Mouse (Mus musculus): ENCODE results near the gene Tst. TPM values are rescaled to one million over a fixed set of nuclear protein-coding genes. Genes with fewer than 3 reads are reported as not detected.

Gene Tst
- polyA plus RNA-seq, 1 experiment from 2014 or later, result 10.1 TPM

DNA sequence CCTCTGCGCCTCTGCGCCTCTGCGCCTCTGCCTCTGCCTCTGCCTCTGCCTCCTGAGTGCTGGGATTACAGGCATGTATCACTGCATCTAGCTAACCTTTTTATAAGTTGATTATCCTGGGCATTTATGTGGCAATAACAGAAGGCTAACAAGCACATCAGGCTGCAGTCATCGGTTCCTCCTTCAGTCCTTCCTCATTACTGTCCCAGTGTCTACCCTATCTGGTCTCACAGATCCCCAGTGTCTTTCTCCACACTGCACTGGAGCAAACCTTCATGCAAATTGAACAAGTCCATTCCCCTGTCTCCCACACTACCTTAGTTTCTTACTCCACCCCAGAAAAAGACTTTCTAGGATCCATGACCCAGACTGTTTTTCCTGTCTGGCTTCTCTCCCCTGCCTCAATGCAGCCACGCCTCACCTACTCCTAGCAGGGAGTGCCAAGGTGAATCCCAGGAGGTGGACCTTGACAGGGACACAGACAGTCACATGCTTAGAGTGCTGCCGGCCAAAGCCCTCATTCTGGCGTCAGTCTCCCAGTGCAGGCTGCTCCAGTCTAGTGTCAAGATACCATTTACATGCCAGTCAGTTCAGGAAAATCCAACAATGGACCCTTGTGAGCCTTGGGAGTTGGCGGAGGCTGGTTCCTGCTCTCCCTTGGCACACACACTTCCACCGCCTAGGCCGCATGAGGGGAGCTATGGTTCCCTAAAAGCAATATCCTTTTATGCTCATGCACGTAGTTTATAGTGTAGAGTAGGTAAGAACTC lies 22.1 kb downstream of the Tst start:
- Histone ChIP-seq H3K4me3 (no peak overlapping the region), H3K27ac (no peak overlapping the region), H3K4me1 (no peaks in the 10 kb centered on the region), H3K4me2 (replicated peaks) (no peak overlapping the region), H3K9ac (no peak overlapping the region), H3K9me3 (no peaks in the 10 kb centered on the region), H3K27me3 (no peaks in the 10 kb centered on the region), H3K36me3 (no peaks in the 10 kb centered on the region)
- WGBS, result 67% methylated on average over 11 of the region's 11 CpGs
- no peak for ATAC-seq (ENCODE audit: insufficient number of reproducible peaks, insufficient read depth, low FRiP score, low TSS enrichment)

GRCm38 (mm10) chr15:78382115-78382514 lies 23.6 kb downstream of the Tst start:
- Histone ChIP-seq H3K4me2 (replicated peaks) (no peak overlapping the region), H3K4me3 (no peak overlapping the region), H3K27me3 (no peaks in the 10 kb centered on the region), H3K4me1 (no peaks in the 10 kb centered on the region), H3K9me3 (no peaks in the 10 kb centered on the region), H3K9ac (no peak overlapping the region), H3K36me3 (no peaks in the 10 kb centered on the region), H3K27ac (no peak overlapping the region)
- WGBS, result 87% methylated on average over 4 of the region's 4 CpGs
- no peak for ATAC-seq (ENCODE audit: insufficient number of reproducible peaks, insufficient read depth, low FRiP score, low TSS enrichment)

DNA sequence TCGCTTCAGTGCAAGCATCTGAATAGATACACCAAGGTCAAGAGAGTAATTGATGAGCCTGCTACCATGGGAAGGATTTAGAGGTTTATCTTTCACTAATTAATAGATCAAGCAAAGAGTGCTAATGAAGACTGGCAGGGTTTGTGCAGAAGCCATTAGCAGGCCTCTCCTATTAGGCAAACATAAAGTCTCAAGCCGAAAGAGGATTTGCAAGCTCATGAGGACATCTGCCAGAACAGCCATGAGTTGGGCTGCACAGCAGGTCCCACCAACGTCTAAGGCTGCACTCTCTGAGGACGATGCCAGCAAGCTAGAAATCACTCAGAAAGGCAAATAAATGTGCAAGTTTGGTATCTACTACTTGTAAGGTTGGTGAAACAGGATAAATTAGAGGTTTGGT lies 25.0 kb downstream of the Tst start:
- Histone ChIP-seq H3K27me3 (no peaks in the 10 kb centered on the region), H3K4me3 (no peak overlapping the region), H3K36me3 (no peaks in the 10 kb centered on the region), H3K4me1 (no peaks in the 10 kb centered on the region), H3K9me3 (no peaks in the 10 kb centered on the region), H3K4me2 (replicated peaks) (no peak overlapping the region), H3K9ac (no peak overlapping the region), H3K27ac (no peak overlapping the region)
- whole genome bisulfite sequencing, result 75% methylated on average over 4 of the region's 4 CpGs
- no peak for ATAC-seq (ENCODE audit: insufficient number of reproducible peaks, insufficient read depth, low FRiP score, low TSS enrichment)

GRCm38 (mm10) chr15:78380208-78380607 lies 25.5 kb downstream of the Tst start:
- ATAC-seq (ENCODE audit: insufficient number of reproducible peaks, insufficient read depth, low FRiP score, low TSS enrichment), result no peak
- Histone ChIP-seq H3K36me3 (no peaks in the 10 kb centered on the region), H3K4me2 (replicated peaks) (no peak overlapping the region), H3K9me3 (no peaks in the 10 kb centered on the region), H3K9ac (no peak overlapping the region), H3K4me3 (no peak overlapping the region), H3K4me1 (no peaks in the 10 kb centered on the region), H3K27me3 (no peaks in the 10 kb centered on the region), H3K27ac (no peak overlapping the region)
- WGBS, result 67% methylated on average over 2 of the region's 2 CpGs

GRCm38 (mm10) chr15:78378556-78378955 lies 27.2 kb downstream of the Tst start:
- H3K4me3 ChIP-seq, result no peak overlapping the region
- no peak overlapping the region for H3K27ac ChIP-seq
- 81% methylated on average over 10 of the region's 10 CpGs for WGBS
- H3K27me3 ChIP-seq, result no peaks in the 10 kb centered on the region
- H3K4me2 ChIP-seq (replicated peaks), result no peak overlapping the region
- no peak for ATAC-seq (ENCODE audit: insufficient number of reproducible peaks, insufficient read depth, low FRiP score, low TSS enrichment)
- H3K9me3 ChIP-seq, result no peaks in the 10 kb centered on the region
- H3K36me3 ChIP-seq, result no peaks in the 10 kb centered on the region
- H3K4me1 ChIP-seq, result no peaks in the 10 kb centered on the region
- no peak overlapping the region for H3K9ac ChIP-seq

GRCm38 (mm10) chr15:78377859-78378258 lies 27.8 kb downstream of the Tst start:
- Histone ChIP-seq H3K9ac (no peak overlapping the region), H3K4me2 (replicated peaks) (no peak overlapping the region), H3K27me3 (no peaks in the 10 kb centered on the region), H3K27ac (no peak overlapping the region), H3K4me1 (no peaks in the 10 kb centered on the region), H3K36me3 (no peaks in the 10 kb centered on the region), H3K9me3 (no peaks in the 10 kb centered on the region), H3K4me3 (no peak overlapping the region)
- no peak for ATAC-seq (ENCODE audit: insufficient number of reproducible peaks, insufficient read depth, low FRiP score, low TSS enrichment)
- 87% methylated on average over 10 of the region's 10 CpGs for WGBS

DNA sequence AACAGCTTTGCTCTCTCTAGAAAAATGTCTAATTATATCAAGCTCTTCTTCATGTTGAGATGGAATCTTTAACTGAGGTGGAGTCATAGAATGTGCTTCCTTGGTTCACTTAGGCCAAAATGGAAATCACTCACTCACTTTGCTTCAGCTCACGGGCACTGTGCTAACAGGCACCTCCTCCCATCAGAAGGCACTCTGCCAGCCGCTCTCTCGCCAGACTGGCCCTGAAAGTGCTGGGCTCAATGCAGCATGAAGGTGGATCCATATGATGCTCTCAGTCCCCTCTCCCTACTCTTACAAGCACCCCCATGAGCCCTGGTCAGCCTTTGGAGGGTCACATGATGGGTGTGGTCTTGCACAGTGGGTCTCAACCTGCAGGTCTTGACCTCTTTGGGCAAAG lies 31.5 kb downstream of the Tst start:
- no peak overlapping the region for H3K9ac ChIP-seq
- no peak for ATAC-seq (ENCODE audit: insufficient number of reproducible peaks, insufficient read depth, low FRiP score, low TSS enrichment)
- no peaks in the 10 kb centered on the region for H3K9me3 ChIP-seq
- H3K4me1 ChIP-seq, result no peaks in the 10 kb centered on the region
- peaks cover 11% of the 10 kb centered on the region; the same call in 1 of the 2 replicates for H3K27me3 ChIP-seq
- H3K27ac ChIP-seq, result no peak overlapping the region
- no peaks in the 10 kb centered on the region for H3K36me3 ChIP-seq
- 73% methylated on average over 3 of the region's 3 CpGs for WGBS
- no peak overlapping the region for H3K4me3 ChIP-seq
- H3K4me2 ChIP-seq (replicated peaks), result no peak overlapping the region

GRCm38 (mm10) chr15:78372796-78373195 lies 32.9 kb downstream of the Tst start:
- 49% methylated on average over 3 of the region's 3 CpGs for WGBS
- no peak overlapping the region for H3K27ac ChIP-seq
- no peak overlapping the region for H3K4me3 ChIP-seq
- no peaks in the 10 kb centered on the region for H3K36me3 ChIP-seq
- H3K9me3 ChIP-seq, result no peaks in the 10 kb centered on the region
- peaks cover 17% of the 10 kb centered on the region for H3K27me3 ChIP-seq
- H3K9ac ChIP-seq, result no peak overlapping the region
- ATAC-seq (ENCODE audit: insufficient number of reproducible peaks, insufficient read depth, low FRiP score, low TSS enrichment), result no peak
- no peak overlapping the region for H3K4me2 ChIP-seq (replicated peaks)
- H3K4me1 ChIP-seq, result no peaks in the 10 kb centered on the region

DNA sequence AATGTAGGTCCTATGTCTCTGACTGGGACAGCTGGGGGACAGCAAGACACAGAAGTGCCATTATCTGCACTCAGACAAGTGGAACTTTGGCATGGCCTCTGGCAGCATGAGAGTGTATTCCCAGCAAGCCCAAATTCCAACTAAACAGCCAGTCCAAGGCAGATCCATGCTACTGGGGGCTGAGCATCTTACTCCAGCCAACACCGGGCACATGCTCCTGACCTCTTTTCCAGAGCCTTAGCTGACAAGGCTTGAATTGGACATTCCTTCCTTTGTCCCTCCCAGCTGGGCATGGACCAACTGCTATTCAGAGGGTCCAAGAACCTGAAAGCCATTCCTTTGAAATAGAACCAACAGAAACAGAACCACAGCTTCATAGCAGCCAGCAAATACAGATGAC lies 36.1 kb downstream of the Tst start:
- Histone ChIP-seq H3K4me2 (replicated peaks) (no peak overlapping the region), H3K9ac (no peak overlapping the region), H3K4me1 (no peaks in the 10 kb centered on the region), H3K27ac (no peak overlapping the region), H3K9me3 (no peaks in the 10 kb centered on the region), H3K36me3 (no peaks in the 10 kb centered on the region), H3K4me3 (no peak overlapping the region), H3K27me3 (peaks cover 22% of the 10 kb centered on the region)
- ATAC-seq (ENCODE audit: insufficient number of reproducible peaks, insufficient read depth, low FRiP score, low TSS enrichment), result no peak
- WGBS, result 81% methylated on average over 1 of the region's 1 CpGs

GRCm38 (mm10) chr15:78368926-78369346 lies 36.8 kb downstream of the Tst start:
- no peak overlapping the region for H3K27ac ChIP-seq
- no peak overlapping the region for H3K4me2 ChIP-seq (replicated peaks)
- no peak overlapping the region for H3K9ac ChIP-seq
- 15% methylated on average over 8 of the region's 8 CpGs for WGBS
- no peaks in the 10 kb centered on the region for H3K4me1 ChIP-seq
- ATAC-seq (ENCODE audit: insufficient number of reproducible peaks, insufficient read depth, low FRiP score, low TSS enrichment), result no peak
- no peaks in the 10 kb centered on the region for H3K36me3 ChIP-seq
- no peaks in the 10 kb centered on the region for H3K9me3 ChIP-seq
- peaks cover 22% of the 10 kb centered on the region for H3K27me3 ChIP-seq
- no peak overlapping the region for H3K4me3 ChIP-seq

DNA sequence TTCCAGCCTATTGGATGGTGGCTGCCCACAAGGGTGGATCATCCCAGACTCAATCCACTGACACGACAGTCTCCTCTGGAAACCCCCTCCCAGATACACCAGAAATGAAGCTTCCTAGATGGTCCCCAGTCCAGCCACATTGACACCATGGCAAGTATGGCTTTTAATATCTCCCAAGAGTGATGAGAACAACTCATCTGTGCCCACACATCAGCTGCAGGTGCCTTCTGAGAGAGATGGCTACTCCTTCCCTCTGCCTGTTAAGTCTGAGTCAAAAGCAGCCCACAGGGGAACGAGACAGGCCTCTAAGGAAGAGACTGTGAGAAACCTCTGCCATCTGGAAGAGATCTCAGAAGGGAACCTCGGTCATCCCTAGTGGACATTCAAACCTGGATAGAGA lies 37.9 kb downstream of the Tst start:
- Histone ChIP-seq H3K4me2 (replicated peaks) (no peak overlapping the region), H3K9ac (no peak overlapping the region), H3K36me3 (no peaks in the 10 kb centered on the region), H3K9me3 (no peaks in the 10 kb centered on the region), H3K4me3 (no peak overlapping the region), H3K4me1 (no peaks in the 10 kb centered on the region), H3K27ac (no peak overlapping the region), H3K27me3 (peaks cover 22% of the 10 kb centered on the region)
- ATAC-seq (ENCODE audit: insufficient number of reproducible peaks, insufficient read depth, low FRiP score, low TSS enrichment), result no peak
- 69% methylated on average over 3 of the region's 3 CpGs for WGBS

DNA sequence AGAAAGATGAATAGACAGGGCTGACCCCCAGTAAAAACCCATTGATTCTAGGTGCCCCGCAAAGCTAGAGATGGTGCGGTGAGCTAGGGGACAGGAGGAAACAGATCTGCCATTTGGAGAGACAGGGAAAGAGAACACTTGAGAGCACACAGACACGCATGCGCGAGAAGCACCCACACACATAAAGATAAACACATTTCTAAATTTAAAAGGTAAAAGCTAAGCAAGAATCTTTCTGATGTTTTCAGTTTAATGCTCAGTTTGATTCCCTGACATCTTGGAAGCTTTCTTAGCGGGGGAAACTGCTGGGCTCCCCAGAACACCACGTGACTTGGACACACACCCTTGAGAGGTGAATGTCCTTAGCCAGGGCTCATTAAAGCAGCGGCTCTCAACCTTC lies 38.8 kb downstream of the Tst start:
- Histone ChIP-seq H3K36me3 (no peaks in the 10 kb centered on the region), H3K9me3 (no peaks in the 10 kb centered on the region), H3K4me3 (no peak overlapping the region), H3K4me2 (replicated peaks) (no peak overlapping the region), H3K9ac (no peak overlapping the region), H3K4me1 (no peaks in the 10 kb centered on the region), H3K27me3 (peaks cover 18% of the 10 kb centered on the region), H3K27ac (no peak overlapping the region)
- 78% methylated on average over 8 of the region's 8 CpGs for WGBS
- no peak for ATAC-seq (ENCODE audit: insufficient number of reproducible peaks, insufficient read depth, low FRiP score, low TSS enrichment)

Measured in embryonic facial prominence, embryonic 12.5 days (tissue).